Mouse (Mus musculus) thymus, postnatal 10 days (tissue): Measurements from ENCODE around the gene Padi2.

ENCODE experiments used
- DNase-seq, 2 experiments: peaks; one replicate each; pipeline ENCODE4 v3.0.0; 2021; ENCODE audit warnings: low spot score in 2 of 2

The Padi2 gene

DNA sequence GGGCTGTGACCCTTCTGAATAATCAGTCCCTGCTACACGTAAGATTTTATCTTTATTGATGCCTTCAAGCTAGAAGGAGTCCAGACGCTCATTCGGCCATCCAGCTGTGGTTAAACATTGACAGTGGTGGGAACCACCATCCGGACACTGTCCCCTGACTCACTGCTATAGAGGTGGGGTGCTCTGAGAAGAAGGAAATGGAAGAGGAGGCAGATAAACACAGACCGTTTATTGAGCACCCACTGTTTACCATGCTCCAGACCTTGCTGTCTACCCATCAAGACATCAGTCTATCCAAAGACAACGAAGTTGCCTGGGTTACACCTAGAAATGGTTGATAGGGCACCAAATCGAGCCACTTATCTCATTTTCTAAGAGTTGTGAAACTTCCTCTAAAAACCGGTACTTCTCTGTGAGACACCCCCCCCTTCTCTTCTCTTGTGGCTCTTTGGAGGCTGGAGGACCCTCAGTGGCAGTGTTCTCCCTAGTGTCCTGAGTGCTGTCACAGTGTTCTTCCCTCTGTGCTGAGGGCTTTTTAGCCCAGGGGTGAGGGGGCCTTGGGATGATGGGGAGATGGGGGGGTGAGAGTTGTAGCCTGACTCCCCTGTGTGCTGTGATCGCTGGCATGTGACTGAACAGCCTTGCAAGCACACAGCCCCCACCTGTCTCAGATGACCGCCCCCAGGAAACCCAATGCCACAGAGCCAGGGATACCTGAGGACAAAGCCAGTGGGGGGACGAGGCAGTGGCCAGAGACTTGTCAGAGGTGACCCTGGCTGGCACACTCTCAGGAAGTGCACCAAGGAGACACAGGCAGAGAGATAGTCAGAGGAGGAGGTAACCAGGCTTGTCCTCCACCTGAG, 14.1 kb downstream of the Padi2 start:
- DNase-seq: no peak

GRCm38 (mm10) chr4:140922508-140922907, 16.4 kb downstream of the Padi2 start:
- no peak for DNase-seq

- DNase-seq: no peak
Measured at GRCm38 (mm10) chr4:140925648-140926047, 19.5 kb downstream of the Padi2 start.

- no peak for DNase-seq
Measured at GRCm38 (mm10) chr4:140928349-140928748, 22.2 kb downstream of the Padi2 start.

DNA sequence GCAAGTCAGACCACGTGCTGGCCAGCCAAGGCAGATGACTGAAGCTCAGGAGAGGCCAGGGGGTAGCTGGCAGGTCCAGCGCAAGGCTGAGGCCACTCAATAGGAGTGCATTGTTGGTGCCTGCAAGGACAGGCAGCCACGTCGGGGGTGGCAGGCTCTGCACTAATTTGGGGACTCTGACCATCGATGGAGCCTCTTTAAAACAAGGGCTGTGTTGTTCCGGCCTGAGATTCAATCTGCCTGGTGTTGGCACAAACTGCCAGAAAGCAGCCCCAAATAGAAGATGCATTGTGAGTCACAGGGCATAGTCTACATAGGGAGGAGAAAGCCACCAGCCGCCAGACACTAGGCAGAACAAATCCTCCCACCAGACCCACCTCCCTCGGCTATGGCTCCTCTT, 23.6 kb downstream of the Padi2 start:
- no peak for DNase-seq

DNA sequence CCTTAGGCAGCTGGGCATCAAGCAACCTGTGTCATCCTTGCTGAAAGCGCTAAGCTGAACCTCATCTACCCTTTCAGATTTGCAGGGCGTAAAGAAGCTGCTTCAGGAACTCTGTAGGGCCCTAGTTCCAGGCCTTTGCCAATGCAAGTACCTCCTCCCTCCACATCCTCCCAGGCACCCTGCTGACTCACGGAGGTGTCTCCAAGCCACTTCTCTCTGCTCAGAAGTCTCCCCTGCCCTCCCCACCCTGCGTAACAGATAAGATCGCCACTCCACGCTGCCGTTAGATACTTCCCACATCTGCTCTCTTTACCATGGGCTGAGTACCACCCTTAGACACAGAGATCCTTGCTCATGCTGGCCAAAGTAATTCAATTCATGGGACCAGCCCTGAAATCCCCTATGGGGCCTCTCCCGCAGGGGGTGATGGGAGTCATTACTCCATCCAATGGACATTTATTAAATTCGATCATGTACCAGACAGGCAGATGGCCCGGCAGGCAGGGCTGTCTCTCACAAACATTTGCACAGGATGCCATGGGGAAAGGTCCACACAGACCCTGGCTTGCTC, 24.8 kb downstream of the Padi2 start:
- peak in 1 of 2 experiments; percentile 35 for DNase-seq

GRCm38 (mm10) chr4:140935643-140936042, 29.5 kb downstream of the Padi2 start:
- DNase-seq: no peak

DNA sequence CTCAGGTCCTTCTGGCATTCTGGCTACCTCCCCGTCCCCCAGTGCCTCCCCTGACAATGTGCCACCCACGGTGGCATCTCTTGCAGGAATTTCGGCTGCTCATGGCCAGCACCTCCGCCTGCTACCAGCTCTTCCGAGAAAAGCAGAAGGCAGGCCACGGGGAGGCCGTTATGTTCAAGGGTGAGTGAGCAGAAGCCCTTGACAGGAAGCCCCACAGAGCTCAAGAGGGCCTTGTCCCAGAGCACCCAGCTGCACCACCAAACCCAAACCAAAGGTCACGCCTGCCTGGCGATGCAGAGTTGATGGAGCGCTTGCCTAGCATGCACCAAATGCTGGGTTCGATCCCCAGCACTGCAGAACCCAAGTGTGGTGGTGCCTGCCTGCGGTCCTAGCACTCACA, 38.2 kb downstream of the Padi2 start:
- peak; percentile 63 to 68 for DNase-seq

GRCm38 (mm10) chr4:140944961-140945442, 38.9 kb downstream of the Padi2 start:
- peak; percentile 81 to 89 for DNase-seq

DNA sequence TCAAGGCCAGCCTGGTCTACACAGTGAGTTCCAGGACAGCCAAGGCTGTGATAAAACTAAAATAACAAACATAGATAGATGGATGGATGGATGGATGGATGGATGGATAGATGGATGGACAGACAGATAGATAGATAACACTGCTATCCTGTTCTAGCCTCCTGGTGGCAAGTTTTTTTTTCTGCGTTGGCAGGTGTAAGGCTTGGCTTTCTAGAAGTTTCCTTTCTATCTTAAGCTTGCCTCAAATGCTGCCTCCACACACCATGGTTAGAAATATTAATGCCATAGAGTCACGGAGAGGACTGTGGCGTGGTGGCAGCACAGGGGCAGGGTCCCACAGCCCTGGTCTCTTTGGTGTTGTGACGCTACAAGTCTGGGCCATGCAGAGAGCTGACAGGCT, 39.4 kb downstream of the Padi2 start:
- no peak for DNase-seq

DNA sequence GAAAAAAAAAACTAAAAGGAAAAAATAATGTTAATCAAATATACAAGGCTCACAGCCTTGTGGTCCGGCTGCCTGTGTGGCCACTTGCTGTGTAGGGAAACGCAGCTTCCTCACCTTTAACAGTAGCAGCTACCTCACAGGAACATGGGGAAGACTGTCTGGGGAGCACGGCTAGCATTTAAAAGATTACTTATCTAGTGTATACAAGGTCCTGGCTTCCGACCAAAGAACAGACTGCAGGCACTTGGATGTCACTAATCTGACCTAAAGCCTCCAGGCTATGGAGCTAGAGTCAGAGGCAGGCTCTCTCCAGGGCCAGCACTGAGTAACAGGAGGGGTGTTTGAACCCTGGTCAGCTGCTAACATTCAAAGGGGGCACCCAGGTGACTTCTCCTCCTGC, 39.9 kb downstream of the Padi2 start:
- DNase-seq: no peak

- no peak for DNase-seq
Measured at GRCm38 (mm10) chr4:140946580-140947205, 40.5 kb downstream of the Padi2 start.

- DNase-seq: no peak
Measured at GRCm38 (mm10) chr4:140947487-140948440, 41.6 kb downstream of the Padi2 start.

- peak; percentile 56 to 59 for DNase-seq
Measured at GRCm38 (mm10) chr4:140948481-140948880, 42.3 kb downstream of the Padi2 start.

- DNase-seq: no peak
Measured at GRCm38 (mm10) chr4:140949052-140949451, 42.9 kb downstream of the Padi2 start.

GRCm38 (mm10) chr4:140949616-140950015, 43.5 kb downstream of the Padi2 start:
- DNase-seq: no peak

DNA sequence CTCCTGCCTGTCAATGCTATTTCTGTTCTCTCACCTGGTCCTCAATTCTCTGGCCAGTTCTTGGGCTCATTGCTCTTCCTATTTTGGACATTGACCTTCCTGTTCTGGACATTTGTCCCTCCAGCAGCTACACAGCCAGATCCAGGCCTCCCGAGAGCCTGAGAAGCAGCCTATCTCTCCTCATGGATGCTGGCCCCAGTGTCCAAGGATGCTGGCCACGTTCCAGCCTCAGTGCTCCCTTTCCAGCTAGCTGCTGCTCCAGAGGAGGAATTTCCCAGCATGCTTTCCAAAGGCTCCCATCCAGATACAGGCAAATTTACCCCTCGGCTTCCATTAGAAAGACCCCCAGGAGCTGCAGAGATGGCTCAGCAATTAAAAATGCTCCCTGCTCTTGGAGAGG, 44.4 kb downstream of the Padi2 start:
- DNase-seq: no peak

DNA sequence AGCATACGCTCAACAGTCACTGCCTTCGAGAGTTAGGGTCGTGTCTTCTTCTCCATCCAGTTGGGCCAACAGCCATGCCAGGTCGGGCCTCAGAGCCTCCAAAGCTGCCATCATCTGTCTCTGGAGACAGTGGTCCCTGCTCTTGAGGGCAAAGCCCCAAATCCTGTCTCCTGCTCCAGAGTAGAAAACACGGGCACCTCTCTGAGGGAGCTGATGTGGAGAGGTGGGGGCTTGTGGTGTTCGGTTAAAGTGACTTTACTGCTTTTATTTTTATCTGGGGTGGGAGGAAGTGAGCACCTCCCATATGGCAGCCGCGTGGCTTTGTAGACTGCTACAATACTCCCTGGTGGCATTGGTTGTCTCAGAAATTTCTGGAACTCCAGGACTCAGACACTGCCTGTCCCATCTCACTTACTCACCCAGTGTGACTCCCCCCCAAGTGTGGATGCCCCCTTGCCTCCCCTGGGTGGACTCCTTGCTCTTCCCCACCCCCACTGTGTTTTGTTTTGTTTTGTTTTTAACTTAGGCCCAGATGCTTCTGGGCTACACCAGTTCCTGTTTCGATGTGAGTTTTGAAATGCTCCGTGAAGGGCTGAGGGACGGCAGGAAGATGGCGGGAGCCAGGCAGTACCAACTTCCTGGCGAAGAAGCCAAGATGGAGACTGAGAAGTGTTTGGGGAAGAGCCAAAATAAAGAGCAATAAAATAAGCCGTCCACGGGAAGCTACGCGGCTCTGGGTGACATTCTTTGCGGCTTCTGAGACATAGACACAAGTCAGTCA, 45.9 kb downstream of the Padi2 start:
- no peak for DNase-seq

DNA sequence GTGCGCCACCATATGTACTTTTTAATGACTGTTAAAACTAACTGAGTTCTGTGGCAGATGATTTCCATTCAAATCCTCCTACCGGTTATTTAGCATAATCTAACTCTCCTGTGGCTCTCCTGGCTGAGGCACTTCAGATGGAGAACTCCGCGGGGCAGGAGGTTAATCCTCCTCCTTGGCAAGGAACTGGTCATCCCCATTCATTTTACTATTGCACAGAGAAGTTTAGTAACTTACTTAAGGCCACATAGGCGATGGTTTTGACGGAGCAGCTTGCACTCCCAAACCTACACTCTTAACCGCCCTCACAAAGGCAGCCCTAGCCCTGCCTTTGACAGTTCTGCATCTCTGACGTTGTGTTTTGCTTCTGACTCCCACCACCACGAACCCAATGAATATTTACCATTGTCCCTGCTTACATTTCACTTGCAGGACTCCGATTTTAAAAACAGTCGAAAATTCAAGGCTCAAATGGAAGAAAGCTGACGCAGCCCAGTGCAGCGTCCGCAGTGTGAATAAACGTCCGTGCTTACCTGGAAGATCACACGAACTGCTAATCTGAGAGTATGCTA, 51.1 kb downstream of the Padi2 start:
- DNase-seq: no peak

DNA sequence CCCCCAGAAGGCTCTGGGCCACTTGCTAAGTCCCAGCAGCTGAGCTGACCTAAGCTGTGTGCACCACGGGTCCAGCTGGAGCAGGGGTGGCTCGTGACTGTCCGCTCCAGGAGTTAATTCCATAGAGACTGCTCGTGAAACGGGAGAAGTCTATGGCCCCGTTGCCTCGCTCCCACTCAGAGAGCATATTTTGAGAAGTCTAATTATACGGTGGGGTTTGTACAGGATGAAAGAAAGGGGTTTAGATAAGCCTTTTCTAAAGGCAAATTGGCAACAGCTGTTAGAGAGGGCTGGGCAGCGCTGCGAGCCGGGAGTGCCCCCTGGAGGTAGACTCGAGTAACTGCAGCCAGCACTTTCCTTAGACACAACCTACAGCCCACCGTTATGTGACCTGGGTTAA, 51.6 kb downstream of the Padi2 start:
- peak; percentile 69 to 89 for DNase-seq
